Mouse (Mus musculus) lung, adult 2 months (tissue): ENCODE data around the gene Nelfe.

Source experiments
- CTCF ChIP-seq: fragments of 200-500 bp; IDR thresholded peaks from 2 replicates; pipeline ENCODE4 v1.5.1; 2011; ENCODE audit warnings: mild to moderate bottlenecking, low read length, control low read depth; ENCODE audit not compliant: insufficient read depth
- POLR2A ChIP-seq: fragments of 200-500 bp; IDR thresholded peaks from 2 replicates; pipeline ENCODE4 v1.6.1; 2011; ENCODE audit warnings: low read depth, mild to moderate bottlenecking, control low read depth, low read length, borderline replicate concordance; ENCODE audit errors: extremely low read depth

GRCm38 (mm10) chr17:34885615-34886014 lies 35.4 kb downstream of the Nelfe start:
- no peak for TF ChIP-seq POLR2A
- TF ChIP-seq CTCF = no peak
